Mouse (Mus musculus) bone marrow, adult 2 months (tissue): ENCODE results near the gene Exoc8.

Experiments
- CTCF ChIP-seq: fragments of 200-500 bp; IDR thresholded peaks from 2 replicates; pipeline ENCODE4 v1.5.1; 2011; ENCODE audit warnings: low read length, control low read depth; ENCODE audit not compliant: control insufficient read depth, insufficient read depth
- POLR2A ChIP-seq: fragments of 200-500 bp; IDR thresholded peaks from 2 replicates; pipeline ENCODE4 v1.6.1; 2011; ENCODE audit warnings: low read depth, mild to moderate bottlenecking, control low read depth, low read length, borderline replicate concordance; ENCODE audit not compliant: control insufficient read depth

DNA sequence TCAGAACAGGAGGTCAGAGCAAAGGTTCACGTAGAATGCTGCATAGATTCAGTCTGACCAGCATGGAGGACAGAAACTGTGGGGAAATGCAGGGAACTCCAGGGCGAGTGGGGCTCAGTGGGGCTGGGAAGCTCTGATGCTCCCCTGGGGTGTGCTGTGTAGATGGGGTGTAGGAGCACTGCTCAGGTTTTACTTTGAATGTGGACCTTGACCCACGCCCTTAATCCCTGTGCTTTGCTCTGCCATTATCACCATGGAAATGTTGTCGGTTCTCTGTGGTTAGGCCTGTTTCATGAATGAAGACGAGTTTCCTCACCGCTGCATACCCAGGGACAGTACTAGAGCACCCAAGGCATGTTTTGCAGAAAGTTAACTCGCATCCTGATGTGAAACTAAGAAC is 26.0 kb downstream of the Exoc8 start:
- TF ChIP-seq CTCF (no peak), POLR2A (no peak)
